Mouse (Mus musculus) G1E (cell line): ENCODE data around the gene Mycbpap. TPM values are rescaled to one million over a fixed set of nuclear protein-coding genes. Genes with fewer than 3 reads are reported as not detected.

Experiments used
- ATAC-seq: 2 replicates; pipeline ENCODE4 v1.8.0; 2016; ENCODE audit warnings: mild to moderate bottlenecking; ENCODE audit not compliant: insufficient number of reproducible peaks, poor library complexity, low FRiP score, severe bottlenecking; ENCODE audit errors: extremely low read depth
- DNase-seq: peaks from one replicate; pipeline ENCODE4 v3.0.0; 2012; ENCODE audit warnings: low spot score
- H3K27me3 ChIP-seq: 2 replicates; pipeline ENCODE4 v1.6.1; 2012; ENCODE audit warnings: mild to moderate bottlenecking, low read length, inconsistent platforms; ENCODE audit not compliant: insufficient read depth
- H3K36me3 ChIP-seq: replicated peaks from 2 replicates; pipeline ENCODE3; 2012; ENCODE audit warnings: mild to moderate bottlenecking, inconsistent platforms
- H3K4me1 ChIP-seq: 2 replicates; pipeline ENCODE4 v1.6.1; 2012; ENCODE audit warnings: low read depth, low read length, inconsistent platforms, mixed read lengths; ENCODE audit not compliant: insufficient read depth
- H3K4me3 ChIP-seq: 2 replicates; pipeline ENCODE4 v1.5.1; 2012; ENCODE audit warnings: low read depth, mild to moderate bottlenecking, inconsistent platforms, low read length, moderate library complexity, mixed read lengths
- H3K9me3 ChIP-seq: replicated peaks from 2 replicates; pipeline ENCODE4 v1.6.1; 2012; ENCODE audit warnings: inconsistent platforms
- CTCF ChIP-seq: IDR thresholded peaks from 2 replicates; pipeline ENCODE4 v1.5.1; 2012; ENCODE audit warnings: low read depth, low read length, inconsistent platforms, mixed read lengths
- GATA1 ChIP-seq: IDR thresholded peaks from 2 replicates; pipeline ENCODE4 v1.6.1; 2012; ENCODE audit warnings: borderline replicate concordance, low read length, inconsistent platforms, mixed read lengths
- GATA2 ChIP-seq: IDR thresholded peaks from 2 replicates; pipeline ENCODE4 v1.6.1; 2012; ENCODE audit warnings: low read depth, low read length, inconsistent platforms, borderline replicate concordance
- POLR2AphosphoS5 ChIP-seq: IDR thresholded peaks from 2 replicates; pipeline ENCODE4 v1.6.1; 2012; ENCODE audit warnings: low read depth, low read length, inconsistent platforms; ENCODE audit not compliant: insufficient replicate concordance
- TAL1 ChIP-seq: conservative IDR thresholded peaks from 2 replicates; pipeline ENCODE4 v1.6.1; 2012; ENCODE audit warnings: low read depth, low read length, inconsistent platforms, mixed read lengths
- polyA plus RNA-seq: library from polyadenylated mRNA; stranded (reverse); fragments of >175 nt; gene quantifications from 2 replicates; pipeline ENCODE4 v1.2.3, GENCODE M21; 2012
- total RNA-seq, 2 experiments: library from RNA; stranded (forward) in 1 of 2; stranded (reverse) in 1 of 2; fragments of 200-1000 nt in 1 of 2; fragments of >200 nt in 1 of 2; fragmentation: Nextera tagmentation in 1 of 2; gene quantifications; 2 replicates each; pipeline ENCODE4 v1.2.3; 2014 to 2017

Gene Mycbpap
- total and polyA plus RNA-seq, 3 experiments: not detected

DNA sequence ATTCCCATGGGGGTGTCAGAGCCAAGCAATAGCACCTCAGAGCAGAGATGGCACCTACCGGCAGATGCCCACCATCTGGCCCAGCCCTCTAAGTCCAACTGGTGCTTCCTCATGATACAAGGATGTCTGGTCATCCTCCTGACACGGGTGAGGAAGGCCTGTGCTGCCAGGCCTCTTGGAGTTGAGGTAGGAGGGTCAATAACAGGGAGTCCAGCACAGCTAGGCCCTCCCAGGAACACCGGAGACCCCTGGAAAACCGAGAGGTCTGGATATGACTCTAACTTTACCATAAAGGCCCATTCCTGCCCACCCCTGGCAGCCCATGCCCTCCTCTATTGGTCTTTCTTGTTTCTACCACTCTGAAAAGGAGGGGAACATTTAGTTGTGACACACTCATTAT lies 20.9 kb upstream of the Mycbpap start:
- H3K4me3 ChIP-seq: no peak overlapping the region
- no peaks in the 10 kb centered on the region for H3K9me3 ChIP-seq
- TF ChIP-seq TAL1 (no peak), GATA1 (no peak), GATA2 (no peak), CTCF (no peak), POLR2AphosphoS5 (no peak)
- peaks cover 3% of the 10 kb centered on the region; the same call in 1 of the 2 replicates for H3K4me1 ChIP-seq
- ATAC-seq (no peak), DNase-seq (no peak)
- H3K36me3 ChIP-seq: peaks cover 64% of the 10 kb centered on the region
- no peaks in the 10 kb centered on the region for H3K27me3 ChIP-seq

DNA sequence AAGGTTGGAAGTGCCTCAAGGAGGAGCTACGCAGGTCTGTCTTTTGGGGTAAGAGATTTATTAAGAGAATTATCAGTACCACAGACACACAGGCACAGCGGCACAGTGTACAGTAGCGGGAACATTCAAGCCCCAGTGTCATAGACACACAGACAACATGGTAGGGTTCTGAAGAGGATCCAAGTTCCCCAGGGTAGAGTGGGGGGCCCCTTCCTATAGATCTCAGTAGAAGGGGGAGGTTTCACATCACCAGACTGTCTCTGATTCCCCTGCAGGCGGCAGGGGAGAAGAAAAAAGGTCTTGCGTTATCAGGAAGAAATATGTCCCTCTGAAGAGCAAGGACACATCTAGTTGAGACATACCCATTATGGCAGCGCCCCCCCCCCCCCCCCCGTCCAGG lies 18.2 kb upstream of the Mycbpap start:
- no peaks in the 10 kb centered on the region for H3K27me3 ChIP-seq
- H3K36me3 ChIP-seq: peaks cover 49% of the 10 kb centered on the region
- H3K9me3 ChIP-seq: no peaks in the 10 kb centered on the region
- DNase-seq (no peak), ATAC-seq (no peak)
- no peak overlapping the region for H3K4me3 ChIP-seq
- TF ChIP-seq GATA2: no peak
- TF ChIP-seq TAL1: no peak
- TF ChIP-seq GATA1: no peak
- TF ChIP-seq CTCF: no peak
- no peak for TF ChIP-seq POLR2AphosphoS5
- no peaks in the 10 kb centered on the region for H3K4me1 ChIP-seq

GRCm38 (mm10) chr11:94538733-94539292 lies 17.3 kb upstream of the Mycbpap start:
- ATAC-seq (no peak), DNase-seq (no peak)
- TF ChIP-seq GATA2 (no peak), TAL1 (no peak), POLR2AphosphoS5 (no peak), GATA1 (no peak), CTCF (no peak)
- no peaks in the 10 kb centered on the region for H3K4me1 ChIP-seq
- peaks cover 40% of the 10 kb centered on the region for H3K36me3 ChIP-seq
- H3K9me3 ChIP-seq: no peaks in the 10 kb centered on the region
- no peak overlapping the region for H3K4me3 ChIP-seq
- H3K27me3 ChIP-seq: no peaks in the 10 kb centered on the region

- Histone ChIP-seq H3K4me3 (no peak overlapping the region), H3K9me3 (no peaks in the 10 kb centered on the region), H3K4me1 (no peaks in the 10 kb centered on the region), H3K27me3 (peaks cover 4% of the 10 kb centered on the region; the same call in 1 of the 2 replicates), H3K36me3 (peaks cover 2% of the 10 kb centered on the region)
- ATAC-seq (no peak), DNase-seq (no peak)
- no peak for TF ChIP-seq CTCF
- no peak for TF ChIP-seq POLR2AphosphoS5
- TF ChIP-seq GATA1: no peak
- no peak for TF ChIP-seq TAL1
- no peak for TF ChIP-seq GATA2
Observed at GRCm38 (mm10) chr11:94533171-94533570, 11.6 kb upstream of the Mycbpap start.

DNA sequence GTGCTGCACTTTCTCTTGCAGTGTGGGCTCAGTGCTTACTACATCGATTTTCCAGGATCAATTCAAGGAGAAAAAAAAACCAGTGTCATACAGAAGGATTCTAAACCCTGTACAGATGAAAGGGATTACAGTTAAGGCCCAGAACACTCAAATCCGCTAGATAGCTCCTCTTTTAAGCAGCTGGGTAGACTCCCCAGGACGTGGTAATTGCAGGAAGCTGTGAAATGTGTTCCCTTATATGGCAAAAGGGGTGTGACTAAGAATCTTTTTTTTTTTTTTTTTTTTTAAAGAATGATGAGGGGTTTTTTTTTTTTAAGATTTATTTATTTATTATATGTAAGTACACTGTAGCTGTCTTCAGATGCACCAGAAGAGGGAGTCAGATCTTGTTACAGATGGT lies 7.3 kb upstream of the Mycbpap start:
- no peaks in the 10 kb centered on the region for H3K36me3 ChIP-seq
- peaks cover 4% of the 10 kb centered on the region; the same call in 1 of the 2 replicates for H3K27me3 ChIP-seq
- H3K4me3 ChIP-seq: no peak overlapping the region
- no peaks in the 10 kb centered on the region for H3K4me1 ChIP-seq
- ATAC-seq (no peak), DNase-seq (no peak)
- no peaks in the 10 kb centered on the region for H3K9me3 ChIP-seq
- TF ChIP-seq POLR2AphosphoS5 (no peak), GATA1 (no peak), TAL1 (no peak), CTCF (no peak), GATA2 (no peak)

GRCm38 (mm10) chr11:94526171-94526879 lies 4.8 kb upstream of the Mycbpap start:
- no peaks in the 10 kb centered on the region for H3K4me1 ChIP-seq
- H3K27me3 ChIP-seq: peaks cover 9% of the 10 kb centered on the region
- ATAC-seq (no peak), DNase-seq (no peak)
- TF ChIP-seq TAL1: no peak
- TF ChIP-seq GATA1: no peak
- no peak for TF ChIP-seq GATA2
- no peak for TF ChIP-seq POLR2AphosphoS5
- TF ChIP-seq CTCF: no peak
- H3K9me3 ChIP-seq: no peaks in the 10 kb centered on the region
- no peak overlapping the region for H3K4me3 ChIP-seq
- no peaks in the 10 kb centered on the region for H3K36me3 ChIP-seq
